Mouse (Mus musculus) adrenal gland, postnatal 25 days (tissue): ENCODE results near the gene Plscr3. TPM values are rescaled to one million over a fixed set of nuclear protein-coding genes. Genes with fewer than 3 reads are reported as not detected.
A peak's percentile ranks its signal among the peaks of the same experiment; 100 is the strongest.

Source experiments
- DNase-seq: peaks from one replicate; pipeline ENCODE4 v3.0.0; 2021; ENCODE audit warnings: mixed read lengths
- long read RNA-seq: library from polyadenylated mRNA; stranded (forward); transcript quantifications from one replicate; pipeline ENCODE4 v2.0.0, GENCODE M21; 2021
- total RNA-seq: library from RNA; stranded (reverse); gene quantifications from 2 replicates; pipeline ENCODE4 v1.2.3, GENCODE M21; 2021

The Plscr3 gene
- total RNA-seq = 43.8 and 52.9 TPM in 2 replicates
- long read RNA-seq, transcript Plscr3-203 (8 exons, 2,785 nt) = minor isoform, 8 of 42 reads
- long read RNA-seq, transcript Plscr3-202 (8 exons, 1,835 nt) = minor isoform, 6 of 42 reads
- long read RNA-seq, transcript Plscr3-201 (7 exons, 1,927 nt) = major isoform, 12 of 42 reads
- long read RNA-seq, partial matches to known transcripts = 10 of 42 reads
- long read RNA-seq, other reads (novel, unspliced or antisense) = 6 of 42 reads

DNA sequence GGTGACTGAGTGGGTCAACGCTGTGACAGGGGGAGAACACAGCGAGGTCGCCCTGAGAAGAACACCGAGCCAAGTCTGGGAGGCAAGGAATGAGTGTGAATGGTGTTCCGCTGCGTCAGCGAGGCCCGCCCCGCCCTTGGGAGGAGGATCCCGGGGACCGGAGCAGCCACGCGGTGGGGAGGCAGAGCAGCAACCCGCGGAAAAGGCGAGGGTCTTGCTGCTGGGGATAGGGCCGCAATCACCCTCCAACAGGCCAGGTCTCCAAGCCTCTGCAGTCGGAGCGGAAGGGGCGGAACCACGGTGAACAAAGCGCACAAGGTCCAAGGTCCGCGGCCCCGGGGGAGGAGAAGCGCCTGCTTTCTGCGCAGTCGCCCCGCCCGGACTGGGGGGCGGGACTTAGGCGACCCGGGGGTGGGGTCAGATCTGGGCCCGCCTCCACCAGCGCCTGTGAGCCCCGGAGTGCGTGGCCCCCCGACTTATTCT is at the start of gene Plscr3:
Plscr3 (plus strand) TSS at position 179 of the 483 bp plus-strand sequence.
- DNase-seq = peak; percentile 94

DNA sequence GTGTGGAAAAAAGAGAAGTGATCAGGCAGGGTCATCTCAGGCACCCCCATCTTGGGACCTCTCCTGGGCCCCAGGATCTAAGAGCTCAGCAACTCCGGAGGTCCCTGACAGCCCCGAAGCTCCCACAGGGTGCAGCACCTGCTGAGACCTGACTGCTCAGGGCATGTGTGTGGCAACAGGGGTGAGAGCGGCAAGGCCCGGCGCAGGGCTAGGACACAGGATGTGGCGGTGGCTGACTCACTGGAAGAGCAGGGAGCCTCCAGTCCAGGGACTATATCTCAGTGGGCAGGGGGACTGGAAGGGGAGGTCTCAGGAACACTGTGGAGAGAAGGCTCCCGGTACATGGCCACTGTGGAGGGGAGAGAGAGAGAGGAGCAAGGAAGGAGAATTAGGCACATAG is 48.3 kb upstream of the Plscr3 start:
- no peak for DNase-seq

DNA sequence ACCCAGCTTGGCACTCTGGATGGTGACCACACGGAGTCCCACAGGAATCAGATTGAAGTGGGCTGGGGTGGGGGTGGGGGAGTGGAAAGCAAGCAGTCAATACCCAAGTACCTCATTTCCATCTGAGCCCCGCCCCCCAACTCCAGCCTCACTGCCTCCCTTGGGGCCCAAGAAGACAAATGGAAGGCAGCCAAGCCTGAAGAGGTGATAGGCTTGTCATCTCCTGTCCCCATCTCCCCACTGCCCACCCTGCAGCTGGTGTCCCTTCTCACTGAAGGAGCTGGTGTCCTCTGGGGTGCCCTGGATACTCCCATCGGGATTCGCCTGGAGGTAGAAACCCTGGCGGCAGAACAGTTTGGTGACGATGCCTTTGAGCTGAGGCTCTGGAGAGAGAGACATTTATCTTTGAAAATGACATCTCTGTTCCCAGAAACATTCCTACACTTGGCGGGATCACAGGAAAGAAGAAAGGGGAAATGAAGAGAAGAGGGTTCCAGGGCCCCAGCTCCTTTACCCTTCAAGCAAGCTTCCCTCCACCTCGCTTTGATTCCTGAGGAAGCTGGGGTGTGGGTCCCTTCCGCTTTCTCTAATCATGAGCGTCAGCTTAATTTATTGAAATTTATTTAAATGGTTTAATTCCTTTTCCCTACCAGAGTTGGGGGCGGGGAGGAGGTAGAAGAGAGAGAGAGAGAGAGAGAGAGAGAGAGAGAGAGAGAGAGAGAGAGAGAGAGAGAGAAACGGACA is 46.6 kb upstream of the Plscr3 start:
- DNase-seq = no peak

DNA sequence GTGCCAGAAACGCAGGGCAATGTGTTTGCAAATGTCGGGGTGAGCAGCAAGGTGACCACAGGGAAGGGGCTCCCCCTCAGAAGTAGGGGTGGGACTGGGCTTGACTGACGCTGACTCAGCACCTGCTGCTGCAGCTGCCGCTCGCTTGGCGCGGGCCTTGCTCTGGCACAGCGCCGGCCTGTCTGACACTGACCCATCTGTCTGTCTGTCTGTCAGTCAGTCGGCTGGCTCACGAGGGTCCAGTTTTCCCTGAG is 46.1 kb upstream of the Plscr3 start:
- peak; percentile 41 for DNase-seq

DNA sequence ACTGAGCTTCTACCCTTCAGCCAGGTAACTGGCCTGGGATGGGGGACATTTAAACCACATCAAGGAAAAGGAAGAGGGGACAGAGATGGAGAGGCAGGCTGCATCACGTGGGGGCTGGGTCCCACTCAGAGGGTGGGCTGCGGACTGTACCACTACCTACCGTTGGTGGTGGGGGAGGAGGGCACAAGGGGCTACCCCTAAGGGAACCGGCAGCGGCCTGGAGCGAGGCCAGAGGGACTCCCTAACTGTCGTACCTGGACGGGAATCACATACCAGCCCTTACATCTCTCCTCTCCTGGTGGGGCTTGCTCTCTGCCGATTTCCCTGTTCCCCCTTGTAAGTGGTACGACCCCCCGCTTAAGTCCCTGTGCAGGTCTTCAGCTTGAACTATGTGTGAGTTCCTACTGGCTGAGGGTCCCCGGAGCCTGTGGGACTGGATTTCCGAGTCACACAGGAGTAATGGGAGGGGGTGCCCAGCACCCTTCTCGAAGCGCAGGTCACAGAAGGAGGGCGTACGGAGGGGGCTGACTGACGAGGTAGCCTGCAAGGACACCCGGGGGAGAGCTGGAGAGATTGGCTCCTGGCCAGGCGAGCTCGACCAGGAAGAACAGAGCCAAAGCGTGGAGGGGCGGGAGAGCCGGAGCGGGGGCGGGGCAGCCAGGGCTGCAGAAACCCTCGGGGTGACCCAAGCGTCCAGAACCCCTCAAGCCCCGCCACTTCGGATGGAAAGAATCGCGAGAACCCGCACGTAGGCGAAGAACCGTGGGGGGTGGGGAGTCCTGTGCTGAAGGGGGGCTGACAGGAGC is 45.6 kb upstream of the Plscr3 start:
- DNase-seq = peak; percentile 67

DNA sequence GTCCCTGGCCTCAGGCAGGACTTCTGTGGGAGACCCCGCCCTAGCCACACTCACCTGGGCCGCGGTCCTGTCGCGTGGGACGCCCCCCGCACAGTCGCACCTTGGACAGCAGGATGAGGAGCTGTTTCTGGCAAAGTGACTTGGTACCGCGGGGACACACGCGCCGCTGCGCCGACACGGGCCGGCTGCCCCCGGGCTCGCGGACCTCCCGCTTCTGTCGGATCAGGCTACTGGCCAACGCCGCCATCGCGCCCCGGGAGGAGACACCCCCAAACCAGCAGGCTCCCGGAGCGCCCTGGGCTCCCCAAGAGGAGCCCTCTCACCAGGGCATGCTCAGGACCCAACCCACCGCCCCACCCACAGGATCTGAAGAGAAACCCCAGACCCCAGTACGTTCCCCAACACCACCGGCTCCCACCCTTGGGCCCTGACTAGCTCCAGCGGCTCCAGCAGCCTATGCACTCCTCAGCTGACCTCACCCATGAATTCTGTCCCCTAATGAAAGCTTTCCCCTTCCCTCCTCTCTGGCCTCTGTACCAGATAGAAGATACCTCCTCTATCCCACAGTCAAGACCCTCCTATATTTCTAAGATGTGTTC is 44.7 kb upstream of the Plscr3 start, which contains the start of gene Fgf11:
Fgf11 (minus strand) TSS at position 479 of the 599 bp plus-strand sequence.
- no peak for DNase-seq

DNA sequence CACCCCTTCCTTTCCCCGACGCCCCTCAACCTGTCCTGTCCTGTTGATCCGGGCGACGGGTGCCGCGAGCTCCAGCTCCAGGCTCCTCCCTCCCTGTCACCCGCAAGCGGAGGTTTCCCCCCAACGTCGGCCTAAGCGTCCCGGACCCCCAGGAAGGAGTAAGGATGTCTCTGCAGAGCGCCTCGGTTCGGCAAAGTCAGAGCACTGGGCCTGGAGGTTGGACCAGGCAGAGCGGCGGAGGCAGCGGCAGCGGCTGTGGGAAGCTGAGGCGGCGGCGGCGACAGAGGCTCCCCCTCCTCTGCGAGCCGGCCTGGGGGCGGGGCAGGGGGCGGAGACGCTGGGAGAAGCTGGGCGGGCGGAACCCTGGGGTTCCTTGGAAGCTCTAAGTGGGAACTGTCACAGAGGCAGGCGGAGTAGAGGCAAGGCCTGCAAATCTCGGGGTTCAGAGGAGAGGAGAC is 43.5 kb upstream of the Plscr3 start:
- DNase-seq = peak; percentile 94

DNA sequence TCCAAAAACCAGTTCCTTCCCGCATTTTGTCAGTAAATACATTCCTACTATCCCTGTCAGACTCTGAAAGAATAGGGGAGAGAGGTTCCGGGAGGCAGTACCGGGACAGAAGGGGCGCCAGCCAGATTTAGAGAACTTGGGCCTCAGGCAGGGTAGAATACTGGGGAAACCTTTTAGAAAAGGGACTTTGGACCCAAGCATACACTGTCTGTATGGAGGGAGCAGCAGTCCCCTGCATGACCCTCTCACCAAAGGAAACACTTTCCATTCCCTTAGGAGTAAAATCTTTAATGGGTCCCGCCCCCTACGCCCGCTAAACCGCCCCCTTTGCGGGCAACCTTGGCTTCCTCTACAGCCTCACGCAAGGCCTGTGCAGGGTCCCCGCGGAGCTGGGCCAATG is 42.8 kb upstream of the Plscr3 start:
- no peak for DNase-seq

DNA sequence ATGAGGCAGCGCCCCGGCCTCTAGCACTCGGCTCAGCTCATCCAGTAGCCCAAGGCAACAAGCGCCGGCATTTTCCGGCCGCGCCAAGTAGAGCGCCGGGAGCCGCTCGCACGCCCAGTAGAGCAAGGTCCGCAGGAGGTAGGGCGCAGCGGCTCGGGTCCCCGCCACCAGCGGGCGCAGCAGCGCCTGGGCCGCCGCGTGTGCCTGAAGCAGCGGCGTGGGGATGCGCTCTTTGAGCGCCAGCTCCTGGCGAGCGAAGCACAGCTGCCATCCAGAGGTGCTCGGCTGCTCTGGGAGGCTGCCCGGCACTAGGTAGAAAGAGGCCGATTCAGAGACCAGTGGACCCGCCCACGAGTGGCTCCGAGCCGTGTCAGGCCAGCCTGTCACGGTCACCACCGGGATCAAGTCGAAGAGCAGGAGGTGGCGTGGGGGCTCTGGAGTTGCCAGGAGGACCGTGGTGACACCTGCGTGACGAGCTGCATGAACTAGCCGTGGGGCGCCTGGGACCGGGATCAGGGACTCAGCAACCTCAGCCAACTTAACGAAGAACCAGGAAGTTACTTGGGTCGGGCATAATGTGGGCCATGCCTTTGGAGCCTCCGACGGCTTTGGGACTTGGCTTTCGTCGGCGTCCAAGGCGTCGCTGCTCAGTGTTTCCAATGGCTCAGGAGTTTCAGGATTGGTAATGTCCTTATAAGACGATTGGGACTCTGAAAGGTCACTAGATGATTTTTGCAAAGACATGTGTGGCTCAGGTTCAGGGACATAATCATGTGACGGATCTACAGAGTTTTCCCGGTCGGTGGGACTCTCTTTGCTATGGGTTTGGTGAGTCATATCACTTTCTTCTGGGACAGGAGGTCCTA is 42.2 kb upstream of the Plscr3 start:
- peak; percentile 83 for DNase-seq

DNA sequence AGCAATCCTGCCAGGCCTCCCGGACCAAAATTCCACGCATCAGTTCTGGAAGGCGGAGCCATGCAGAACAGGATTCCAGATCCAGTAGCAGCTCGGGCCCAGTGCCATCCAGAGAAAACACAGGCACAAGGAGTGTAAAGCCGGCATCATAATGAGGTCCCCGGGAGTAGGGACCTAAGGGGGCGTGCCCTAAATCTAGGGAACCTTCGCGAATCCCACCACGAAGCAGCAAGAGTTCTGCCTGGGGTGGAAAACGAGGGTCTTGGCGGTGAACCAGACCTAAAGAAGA is 41.6 kb upstream of the Plscr3 start:
- DNase-seq = no peak

DNA sequence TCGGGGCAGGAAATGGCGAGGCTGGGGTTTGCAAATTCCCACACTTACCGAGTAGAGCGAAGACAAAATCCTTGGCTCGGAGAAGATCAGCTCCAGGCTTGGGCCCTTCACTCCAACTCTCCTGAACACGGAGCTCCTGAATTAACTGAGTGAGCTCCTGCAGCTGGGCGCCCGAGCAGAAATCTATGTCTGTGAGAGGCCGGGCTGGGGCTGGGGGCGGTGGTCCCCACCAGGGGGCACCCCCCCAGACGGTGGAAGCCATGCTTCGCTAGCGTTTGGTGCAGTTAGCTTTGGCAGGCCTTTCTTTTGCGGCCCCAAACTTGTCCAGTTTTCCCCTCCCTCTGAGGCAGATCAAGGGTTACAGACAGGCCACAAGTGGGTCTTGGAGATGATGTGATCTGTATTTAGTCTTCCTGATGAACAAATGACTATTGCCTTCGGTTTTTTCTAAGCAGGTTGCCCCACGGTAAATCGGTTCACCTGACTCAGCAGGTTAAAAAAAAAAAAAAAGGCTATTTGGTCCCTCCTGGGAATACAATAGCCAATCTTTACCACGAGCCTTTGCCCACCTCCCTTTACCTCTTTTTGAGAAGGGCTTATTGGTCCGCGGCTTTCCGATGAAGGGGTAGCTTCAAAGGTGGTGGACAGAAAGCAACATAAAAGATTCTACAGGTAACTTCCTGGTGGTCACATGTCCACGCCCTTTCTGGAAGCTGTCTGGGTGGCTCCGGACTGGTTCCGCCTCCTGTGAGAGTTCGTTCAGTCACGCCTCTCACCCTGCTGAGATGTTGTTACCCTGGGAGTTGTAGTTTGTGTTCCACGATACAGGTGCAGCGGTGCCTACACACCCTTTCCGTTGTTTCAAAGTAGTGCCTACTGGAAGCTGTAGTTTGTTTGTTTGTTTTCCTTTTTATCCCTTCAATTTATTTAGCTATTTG is 40.9 kb upstream of the Plscr3 start, which contains the start of gene Tmem102:
Tmem102 (minus strand) TSS at position 653 of the 938 bp plus-strand sequence.
- DNase-seq = no peak

DNA sequence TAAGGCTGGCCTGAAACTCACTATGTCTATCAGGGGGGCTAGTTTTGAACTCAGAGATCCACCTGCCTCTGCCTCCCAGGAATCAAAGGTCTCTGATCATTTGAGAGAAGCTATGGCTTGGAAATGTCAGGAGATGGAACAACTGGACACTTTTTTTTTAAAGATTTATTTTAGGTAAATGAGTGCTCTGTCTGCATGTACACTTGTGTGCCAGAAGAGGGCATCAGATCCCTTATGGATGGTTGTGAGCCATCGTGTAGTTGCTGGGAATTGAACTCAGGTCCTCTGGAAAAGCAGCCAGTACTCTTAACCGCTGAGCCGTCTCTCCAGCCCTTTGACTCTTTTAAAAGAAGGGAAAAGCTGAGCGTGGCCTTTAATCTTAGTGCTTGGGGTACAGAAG is 39.8 kb upstream of the Plscr3 start:
- no peak for DNase-seq

DNA sequence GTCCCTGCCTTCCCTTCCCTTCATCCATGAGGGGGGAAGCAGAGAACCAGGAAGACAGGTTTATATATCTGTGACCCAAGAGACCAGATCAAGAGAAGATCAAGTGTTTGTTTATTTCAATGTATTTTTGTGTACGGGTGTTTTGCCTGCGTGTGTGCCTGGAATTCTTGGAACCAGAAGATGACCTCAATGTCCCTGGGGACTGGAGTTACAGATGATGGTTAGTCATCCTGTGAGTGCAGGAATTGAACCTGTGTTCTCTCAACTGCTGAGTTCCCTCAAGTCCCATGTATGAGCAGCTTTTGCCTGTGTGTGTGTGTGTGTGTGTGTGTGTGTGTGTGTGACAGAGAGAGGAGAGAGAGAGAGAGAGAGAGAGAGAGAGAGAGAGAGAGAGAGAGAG is 38.5 kb upstream of the Plscr3 start:
- DNase-seq = no peak

DNA sequence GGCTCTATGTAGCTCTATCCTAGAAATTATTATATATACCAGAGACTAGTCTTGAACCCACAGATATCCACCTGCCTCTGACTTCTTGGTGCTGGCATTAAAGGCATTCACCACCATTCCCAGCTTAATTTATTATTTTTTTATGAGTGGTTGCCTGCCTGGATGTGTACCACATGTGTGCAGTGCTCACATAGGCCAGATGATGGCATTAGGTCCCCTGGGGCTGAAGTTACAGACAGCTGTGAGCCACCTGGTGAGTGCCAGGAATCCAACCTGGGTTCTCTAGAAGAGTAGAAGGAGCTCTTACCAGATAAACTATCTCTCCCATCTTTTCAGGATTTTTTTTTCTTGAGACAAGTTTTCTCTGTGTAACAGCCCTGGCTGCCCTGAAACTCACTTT is 35.9 kb upstream of the Plscr3 start:
- no peak for DNase-seq

DNA sequence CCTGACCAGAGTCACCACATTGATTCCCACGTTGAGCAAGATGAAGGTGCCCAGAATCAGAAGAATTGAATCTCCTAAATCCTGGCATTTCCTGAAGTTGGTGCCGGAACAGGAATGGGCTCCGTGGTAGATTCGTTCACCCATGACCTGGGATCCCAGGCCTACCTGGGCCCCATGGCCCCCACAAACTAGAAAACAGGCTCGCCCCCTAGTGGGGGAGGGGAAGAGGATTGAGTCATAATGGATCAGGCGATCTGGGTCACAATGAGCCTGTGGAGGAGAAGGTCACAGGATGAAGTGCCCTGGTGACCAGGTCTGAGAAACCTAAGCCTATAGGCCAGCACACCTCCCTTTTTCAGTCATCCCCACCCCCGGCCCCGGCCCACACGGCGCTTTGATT is 31.0 kb upstream of the Plscr3 start, which contains the start of gene Gm39566:
Gm39566 (minus strand) TSS at position 144 of the 400 bp plus-strand sequence.
- no peak for DNase-seq

DNA sequence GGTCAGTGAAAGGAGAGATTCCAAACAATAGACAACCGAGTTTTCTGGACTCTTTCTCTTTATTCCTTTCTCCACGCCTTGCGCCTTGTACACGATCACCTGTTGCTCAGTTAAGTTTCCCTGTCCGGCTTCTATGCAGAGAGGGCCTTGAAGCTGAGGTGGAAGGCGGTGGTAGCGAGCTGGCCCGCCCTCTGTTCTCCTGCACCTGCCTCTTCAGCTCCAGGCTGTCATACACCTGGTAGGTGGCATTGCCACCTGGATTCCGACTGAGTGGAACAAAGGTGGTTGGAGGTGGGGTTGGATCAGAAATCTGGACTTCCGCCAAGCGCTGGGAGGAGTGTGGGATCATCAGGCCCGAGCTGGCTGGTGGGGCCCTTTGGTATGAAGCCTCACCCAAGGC is 29.7 kb upstream of the Plscr3 start:
- no peak for DNase-seq

DNA sequence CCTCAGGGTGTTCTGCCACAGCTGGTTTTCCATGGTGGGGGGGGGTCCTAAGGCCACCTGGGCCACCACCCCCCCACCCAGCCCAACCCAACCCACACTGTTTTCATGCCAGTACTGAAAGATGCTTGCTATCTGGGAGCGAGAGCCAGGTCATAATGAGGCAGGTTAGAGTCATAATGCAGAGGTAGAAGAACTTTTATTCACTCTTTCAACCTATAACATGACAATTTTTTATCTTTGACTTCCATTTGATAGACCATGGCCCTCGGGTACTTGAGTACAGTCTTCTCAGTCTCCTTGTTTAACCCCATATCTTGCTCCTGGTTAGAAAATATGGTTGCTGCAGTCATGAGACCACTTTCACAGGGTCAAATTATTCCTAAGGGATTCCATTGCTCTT is 27.8 kb upstream of the Plscr3 start, which contains the start of gene Spem2:
Spem2 (minus strand) TSS at position 101 of the 400 bp plus-strand sequence.
- no peak for DNase-seq

DNA sequence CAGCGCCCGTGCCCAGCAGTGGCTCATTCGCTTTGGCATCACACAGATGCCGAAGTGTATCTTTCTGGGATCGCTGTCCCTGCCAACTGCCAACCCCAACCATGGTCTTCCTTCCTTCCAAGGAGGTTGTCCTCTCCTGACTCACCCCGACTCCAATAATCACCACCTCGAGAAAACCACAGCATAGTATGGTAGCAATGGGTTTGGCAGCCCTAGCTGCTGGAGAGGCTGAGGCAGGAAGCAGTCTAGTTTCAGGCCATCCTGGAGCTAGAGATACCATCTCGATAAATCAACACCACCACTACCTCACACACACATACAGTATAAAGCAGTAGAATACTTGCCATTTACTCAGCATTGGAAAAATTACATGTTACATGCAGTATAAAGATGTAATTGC is 27.3 kb upstream of the Plscr3 start:
- DNase-seq = no peak

DNA sequence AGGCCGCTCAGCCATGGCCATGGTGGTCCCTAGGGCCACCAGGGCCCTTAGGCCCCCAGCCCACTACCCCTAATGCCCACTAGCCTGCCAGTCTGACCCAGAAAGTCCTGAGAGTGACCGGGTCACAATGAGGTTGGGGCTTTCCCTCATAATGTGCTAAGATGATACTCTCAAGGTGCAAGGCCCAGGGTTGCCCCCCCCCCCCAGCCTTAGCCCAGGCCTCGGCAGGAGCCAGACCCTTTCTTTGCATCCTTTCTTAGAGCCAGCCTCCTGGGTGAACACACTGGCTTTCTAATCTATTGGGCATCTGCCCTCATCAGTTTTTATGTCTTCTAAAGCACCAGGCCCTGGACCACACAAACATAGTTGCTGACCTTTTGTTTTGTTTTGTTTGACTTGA is 24.1 kb upstream of the Plscr3 start, which contains the start of gene Spem1:
Spem1 (minus strand) TSS at position 101 of the 400 bp plus-strand sequence.
- no peak for DNase-seq

DNA sequence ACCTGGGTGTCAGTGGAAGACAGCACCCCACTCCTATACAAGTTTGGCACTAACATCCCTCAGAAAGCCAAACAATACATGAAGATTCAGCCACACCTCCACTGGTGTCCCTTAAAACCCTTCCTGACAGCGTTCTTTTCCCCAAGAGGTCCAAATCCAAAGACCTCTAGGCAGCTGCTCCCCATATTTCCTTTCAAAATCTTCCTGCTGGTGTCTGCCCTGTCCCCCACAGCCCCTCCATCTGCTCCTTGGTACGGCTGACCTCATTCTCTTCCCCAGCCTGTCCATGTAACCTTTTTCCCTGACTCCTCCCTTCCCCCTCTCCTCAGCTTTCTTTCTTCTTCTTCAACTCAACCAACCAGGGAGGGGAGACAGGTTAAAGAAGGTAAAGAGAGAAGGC is 22.7 kb upstream of the Plscr3 start:
- no peak for DNase-seq
